Mouse (Mus musculus): ENCODE measurements around the gene Nav3.

Gene Nav3

DNA sequence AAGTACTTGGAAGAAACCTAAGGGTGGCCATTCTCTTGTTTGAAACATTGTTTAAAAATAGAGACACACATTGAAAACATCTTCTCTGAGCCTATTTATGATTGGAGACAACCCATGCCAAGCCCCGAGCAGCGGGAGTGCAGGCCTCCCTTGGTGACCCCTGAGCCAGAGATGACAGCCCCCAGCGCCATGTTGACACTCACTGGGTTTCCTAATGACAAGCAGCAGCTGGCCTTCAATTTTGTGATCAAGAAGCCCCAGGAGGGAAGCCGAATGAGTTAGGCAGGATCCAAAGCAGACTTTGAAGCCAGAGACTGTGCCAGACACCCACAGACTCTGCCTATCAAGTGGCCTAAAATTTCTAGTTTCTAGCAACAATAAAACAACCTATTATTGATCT is 263.1 kb downstream of the Nav3 start:
- DNase-seq (ENCODE audit: low read depth, low spot score): no peak

DNA sequence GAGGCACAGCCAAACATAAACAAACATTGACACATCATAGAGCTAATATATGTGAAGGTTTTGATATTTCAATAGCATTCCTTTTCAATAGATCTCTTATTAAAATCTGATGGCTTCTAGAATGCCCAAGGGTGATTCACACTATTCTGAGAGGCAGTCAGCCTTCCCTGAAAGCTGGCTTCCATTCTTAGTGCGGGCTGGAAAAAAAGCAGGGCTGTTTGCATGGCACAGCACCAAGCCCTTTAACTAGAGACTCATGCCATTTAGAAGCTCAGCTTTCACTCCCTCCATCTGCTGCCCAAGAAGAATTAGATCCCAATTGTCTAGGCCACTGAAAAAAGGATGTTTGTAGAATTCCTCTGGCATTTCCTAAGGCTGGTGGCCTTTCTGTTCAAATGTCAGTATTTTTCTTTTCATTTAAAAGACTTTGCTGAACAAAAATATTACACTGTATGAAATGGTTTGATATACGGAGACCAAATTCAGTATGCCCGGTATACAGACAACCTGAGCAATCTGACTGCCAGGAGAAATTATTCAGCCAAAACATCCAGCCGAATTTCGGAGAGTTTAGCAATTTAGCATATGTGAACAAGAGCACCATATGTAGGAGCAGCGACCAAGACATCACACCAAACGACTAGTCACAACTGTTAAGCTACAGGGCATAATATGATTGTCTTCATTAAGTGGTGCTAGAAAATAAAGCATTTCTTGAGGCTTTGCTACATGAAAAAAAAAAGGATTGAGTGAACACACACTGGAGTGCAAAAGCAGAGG is 263.8 kb downstream of the Nav3 start:
- peak; percentile 71 for DNase-seq (ENCODE audit: low read depth, low spot score)

DNA sequence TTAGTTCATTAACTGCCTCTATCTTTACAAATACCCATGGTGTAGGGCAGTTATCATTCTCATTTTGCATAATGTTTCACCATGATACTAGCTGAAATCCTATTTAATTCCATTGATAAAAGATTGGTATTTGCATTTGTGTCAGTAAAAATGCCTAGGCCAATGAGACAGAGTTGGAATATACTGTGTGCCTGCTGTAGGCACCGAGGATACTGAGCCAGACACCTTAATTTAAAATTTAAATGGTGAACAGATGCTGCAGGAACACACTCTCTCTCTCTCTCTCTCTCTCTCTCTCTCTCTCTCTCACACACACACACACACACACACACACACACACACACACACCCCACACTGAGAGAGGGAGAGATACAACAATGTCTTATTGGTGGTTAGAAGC is 269.8 kb downstream of the Nav3 start:
- no peak for DNase-seq (ENCODE audit: low read depth, low spot score)

DNA sequence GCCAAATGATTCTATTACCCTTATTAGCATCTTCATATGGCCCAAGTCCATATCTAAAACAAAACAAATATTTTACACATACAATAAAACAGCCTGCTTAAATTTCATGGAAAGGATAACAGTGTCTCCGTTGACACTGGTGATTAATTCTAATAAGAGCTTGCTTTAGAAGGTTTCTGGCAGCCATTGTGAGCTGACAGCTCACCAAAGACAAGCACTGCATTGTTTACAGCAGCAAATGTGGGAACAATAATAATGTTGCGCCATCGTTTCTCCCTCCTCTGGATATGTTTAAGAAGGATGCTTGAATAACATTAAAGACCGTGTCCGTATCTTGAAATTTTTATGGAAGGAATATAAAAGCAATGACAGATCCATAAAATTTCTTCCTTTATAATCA is 280.1 kb downstream of the Nav3 start:
- DNase-seq (ENCODE audit: low read depth, low spot score): no peak

DNA sequence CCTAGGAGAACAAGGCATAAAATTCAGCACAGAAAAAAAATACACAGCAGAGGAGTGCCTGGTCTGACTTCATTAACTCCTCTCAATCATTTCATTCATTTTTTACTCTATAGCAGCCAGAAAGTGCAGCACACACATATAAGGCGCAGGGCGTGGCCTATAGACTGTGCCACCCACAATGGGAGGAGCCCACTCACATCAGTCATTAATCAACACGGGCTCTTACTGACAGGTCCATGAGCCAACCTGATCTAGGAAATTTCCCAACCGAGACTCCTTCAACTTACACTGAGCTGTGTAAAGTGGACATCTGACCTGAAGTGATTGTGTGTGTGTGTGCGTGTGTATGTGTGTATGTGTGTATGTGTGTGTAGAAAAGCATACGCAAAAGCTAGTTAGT is 286.6 kb downstream of the Nav3 start:
- DNase-seq (ENCODE audit: low read depth, low spot score): no peak

DNA sequence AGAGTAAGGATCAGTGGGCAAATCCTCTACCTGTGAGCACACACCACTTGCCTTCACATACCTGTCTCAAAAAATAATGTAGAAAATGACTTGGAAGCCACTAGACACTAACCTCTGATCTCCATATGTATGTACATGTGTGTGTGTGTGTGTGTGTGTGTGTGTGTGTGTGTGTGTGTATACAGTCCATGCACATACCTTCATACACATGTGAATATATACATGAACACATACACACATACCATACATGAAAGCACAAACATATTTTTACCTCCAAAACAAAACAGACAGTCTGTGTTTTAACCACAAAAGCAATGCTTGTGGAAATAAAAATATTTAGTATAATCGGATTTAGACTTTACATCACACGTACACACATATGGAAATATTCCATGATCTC is 287.1 kb downstream of the Nav3 start:
- no peak for DNase-seq (ENCODE audit: low read depth, low spot score)

DNA sequence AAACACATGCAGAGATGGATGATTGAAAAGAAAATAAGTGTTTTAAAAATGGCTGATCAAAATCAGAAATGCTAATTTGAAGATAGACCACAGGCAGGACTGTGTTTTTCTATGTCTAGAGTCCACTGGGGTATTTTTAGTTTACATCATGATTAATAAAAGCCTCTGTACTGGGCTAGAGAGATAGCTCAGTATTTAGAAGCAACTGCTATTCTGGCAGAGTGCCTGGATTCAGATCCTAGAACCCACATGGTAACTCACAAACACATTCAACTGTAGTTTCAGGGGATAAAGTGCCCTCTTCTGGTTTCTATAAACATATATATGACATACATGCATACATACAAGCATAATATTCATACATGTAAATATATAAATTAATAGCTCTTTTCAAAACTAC is 293.4 kb downstream of the Nav3 start:
- peak; percentile 16 for DNase-seq (ENCODE audit: low read depth, low spot score)

DNA sequence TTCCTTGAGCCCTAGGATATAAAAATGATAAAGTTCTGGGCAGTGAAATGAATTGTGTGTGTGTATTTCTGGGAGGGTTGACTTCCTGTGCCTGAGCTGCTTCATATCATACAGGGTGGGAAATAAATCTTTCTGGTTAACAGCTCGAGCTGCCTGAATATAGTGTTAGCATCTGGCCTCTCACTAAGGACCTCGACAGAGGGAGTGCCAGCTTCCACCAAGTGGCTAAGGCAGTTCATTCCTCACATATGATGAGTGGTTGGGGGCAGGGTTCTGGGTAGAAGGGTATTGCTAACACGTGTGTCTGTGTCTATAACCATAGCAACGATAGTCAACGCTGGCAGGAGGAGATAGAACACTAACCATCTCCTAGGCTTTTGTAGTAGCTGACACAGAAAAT is 295.1 kb downstream of the Nav3 start:
- DNase-seq (ENCODE audit: low read depth, low spot score): no peak

DNA sequence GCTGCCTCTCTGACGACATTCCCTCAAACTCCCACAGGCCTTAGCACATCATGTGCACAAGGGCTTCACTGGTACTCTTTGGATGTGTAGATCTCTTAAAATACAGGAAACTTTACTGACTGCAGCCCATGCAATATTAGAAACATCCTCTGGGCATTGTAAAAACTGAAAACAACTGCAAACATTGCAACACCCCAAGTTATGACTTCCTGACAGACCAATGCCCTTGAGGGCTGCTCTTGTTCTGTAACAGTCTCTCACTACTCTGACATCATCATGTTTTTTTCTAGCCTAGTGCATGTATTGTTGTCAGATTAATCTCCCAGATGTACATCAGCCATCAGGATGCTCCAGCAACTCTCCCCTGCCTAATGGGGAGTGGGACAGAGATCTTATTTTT is 296.5 kb downstream of the Nav3 start:
- no peak for DNase-seq (ENCODE audit: low read depth, low spot score)

DNA sequence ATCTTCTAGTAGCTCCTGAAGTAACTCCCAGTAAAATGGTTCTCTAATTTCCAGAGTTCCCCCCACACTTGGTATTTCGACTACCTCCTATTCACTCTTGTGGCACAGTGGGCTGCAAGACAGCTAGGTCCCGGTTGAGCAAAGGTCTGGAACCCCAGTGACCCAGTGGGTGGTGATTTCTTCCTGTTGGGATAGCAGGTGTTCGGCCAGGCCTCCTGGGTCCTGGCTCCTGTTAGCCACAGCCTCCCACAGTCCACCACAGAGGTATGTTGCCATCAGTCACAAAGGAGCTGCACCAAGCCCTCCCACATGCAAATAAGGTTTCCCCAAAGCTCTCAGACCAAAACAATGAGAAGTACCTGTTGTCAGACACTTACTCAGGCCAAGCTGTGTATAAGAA is 297.9 kb downstream of the Nav3 start:
- no peak for DNase-seq (ENCODE audit: low read depth, low spot score)

DNA sequence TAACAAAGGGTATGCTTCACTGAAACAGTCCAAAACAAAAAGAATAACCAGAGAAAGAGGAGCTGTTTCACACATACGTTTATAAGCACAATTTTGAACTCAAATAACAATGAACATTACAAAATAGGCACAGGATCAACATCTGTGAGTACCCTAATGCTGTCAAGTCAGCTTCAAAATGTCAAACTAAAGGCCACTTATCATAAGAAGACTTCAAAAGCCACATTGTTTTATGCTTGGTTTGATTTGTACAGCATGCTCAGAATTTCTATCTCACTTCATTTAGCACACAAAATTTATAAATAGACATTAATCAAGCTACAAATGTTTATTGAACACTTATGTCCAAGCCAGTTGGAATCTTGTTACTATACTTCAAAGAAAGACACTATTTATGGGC is 299.6 kb downstream of the Nav3 start:
- no peak for DNase-seq (ENCODE audit: low read depth, low spot score)

DNA sequence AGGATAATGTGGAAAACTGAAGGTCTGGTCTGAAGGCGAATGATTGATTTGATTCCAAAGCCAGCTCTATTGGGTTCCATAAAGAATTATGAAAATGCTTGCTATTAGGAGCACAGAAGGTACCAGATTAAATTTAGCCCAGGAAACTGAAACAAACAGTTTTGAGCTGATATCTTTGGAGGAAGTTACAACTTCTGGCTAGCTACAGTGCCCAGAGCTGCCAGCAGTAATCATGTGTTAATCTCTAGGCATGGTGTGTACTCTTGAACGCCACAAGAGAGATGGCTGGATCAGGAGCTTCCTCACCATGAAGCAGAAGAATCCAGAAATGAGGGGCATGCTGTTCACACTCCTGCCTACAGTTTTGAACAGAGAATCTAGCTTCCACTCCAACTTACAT is 300.5 kb downstream of the Nav3 start:
- DNase-seq (ENCODE audit: low read depth, low spot score): peak; percentile 50

DNA sequence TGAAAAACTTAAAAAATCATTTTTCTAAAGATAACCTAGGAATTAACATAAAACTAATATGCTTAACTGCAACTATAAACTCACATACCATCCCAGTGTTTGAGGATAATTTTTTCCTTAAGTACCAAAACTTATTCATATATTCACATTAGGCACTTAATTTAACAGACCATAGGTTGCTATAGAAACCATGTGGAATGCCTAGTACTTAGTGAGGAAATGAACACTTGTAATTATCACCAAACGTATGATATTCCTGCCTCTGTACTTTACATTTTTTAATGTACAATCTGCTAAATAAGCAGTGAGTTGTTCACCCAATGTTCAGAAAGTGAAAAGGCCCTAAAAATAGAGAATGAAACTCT is 301.1 kb downstream of the Nav3 start:
- DNase-seq (ENCODE audit: low read depth, low spot score): peak; percentile 17

DNA sequence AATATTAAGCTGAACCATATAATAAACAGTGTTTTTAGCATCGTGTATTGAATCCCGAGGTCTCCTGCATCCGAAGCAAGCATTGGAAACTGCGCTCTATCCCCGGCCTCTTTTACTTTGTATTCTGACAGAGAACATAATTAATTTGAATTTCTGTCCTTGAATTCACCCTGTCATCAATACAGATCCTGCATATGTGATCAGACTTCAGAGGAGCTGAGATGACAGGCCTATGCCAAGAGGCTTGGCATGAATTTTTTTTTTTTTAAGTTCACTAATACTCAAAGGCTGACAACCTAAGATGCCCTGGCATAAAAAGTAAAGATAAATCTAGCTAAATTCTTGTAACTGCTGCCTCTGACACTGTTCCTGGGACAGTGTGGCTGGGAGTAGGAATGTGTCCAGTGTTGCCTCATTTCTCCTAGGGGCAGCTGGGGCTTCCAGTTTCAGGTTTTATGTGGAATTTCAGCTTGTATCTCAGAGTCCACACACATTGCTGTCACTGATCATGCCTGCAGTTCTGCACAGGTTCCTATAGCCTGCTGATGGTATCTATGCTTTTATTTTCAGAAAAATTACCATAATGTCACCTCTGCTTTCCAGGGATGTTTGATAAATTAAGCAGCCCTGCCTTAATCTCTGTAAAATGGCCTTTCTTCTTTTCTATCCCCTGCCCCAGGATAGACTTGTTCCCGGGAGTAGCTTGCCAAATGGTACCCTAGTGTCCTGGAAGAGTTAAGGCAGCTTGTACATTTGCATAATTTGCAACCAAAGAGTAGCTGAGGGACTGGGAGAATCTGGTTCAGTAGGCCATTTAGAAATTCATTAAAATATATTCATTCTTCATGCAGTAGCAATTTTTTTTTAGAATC is 301.8 kb downstream of the Nav3 start:
- no peak for DNase-seq (ENCODE audit: low read depth, low spot score)

DNA sequence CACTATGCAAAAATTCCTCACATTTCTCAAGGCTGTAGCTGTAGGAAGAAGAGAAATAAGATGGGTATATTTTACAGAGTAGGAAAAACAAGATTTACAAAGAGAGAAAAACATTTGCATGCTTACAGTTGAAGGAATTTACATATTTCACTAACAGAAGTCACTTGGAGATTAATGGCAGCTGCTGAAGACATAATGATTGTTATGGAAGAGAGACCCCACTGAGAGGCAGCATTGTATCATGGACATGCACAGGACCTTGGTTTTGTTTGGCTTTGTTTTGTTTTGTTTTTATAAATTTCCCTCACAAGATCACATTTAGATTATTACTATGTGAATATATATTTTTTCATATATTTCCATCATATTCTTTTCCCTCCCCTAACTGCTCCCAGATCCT is 335.4 kb downstream of the Nav3 start:
- DNase-seq (ENCODE audit: low read depth, low spot score): no peak

DNA sequence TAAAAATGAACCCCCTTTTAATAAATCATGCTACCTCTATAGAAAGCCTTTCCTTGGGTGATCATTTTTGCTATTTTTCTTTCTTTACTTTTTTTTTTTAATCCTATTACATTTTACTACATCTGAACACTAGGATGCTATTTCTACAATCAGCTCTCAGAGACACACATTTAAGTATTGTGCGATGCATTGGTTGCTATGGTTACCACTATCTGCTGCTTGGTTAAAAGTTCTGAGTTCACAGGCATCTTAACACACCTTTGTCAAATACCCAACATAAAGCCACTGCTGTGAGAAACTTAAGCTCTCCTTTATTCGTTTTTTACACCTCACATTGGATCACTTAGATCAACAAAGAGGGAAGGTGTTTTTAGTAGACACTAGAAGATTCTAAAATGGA is 338.7 kb downstream of the Nav3 start:
- no peak for DNase-seq (ENCODE audit: low read depth, low spot score)

DNA sequence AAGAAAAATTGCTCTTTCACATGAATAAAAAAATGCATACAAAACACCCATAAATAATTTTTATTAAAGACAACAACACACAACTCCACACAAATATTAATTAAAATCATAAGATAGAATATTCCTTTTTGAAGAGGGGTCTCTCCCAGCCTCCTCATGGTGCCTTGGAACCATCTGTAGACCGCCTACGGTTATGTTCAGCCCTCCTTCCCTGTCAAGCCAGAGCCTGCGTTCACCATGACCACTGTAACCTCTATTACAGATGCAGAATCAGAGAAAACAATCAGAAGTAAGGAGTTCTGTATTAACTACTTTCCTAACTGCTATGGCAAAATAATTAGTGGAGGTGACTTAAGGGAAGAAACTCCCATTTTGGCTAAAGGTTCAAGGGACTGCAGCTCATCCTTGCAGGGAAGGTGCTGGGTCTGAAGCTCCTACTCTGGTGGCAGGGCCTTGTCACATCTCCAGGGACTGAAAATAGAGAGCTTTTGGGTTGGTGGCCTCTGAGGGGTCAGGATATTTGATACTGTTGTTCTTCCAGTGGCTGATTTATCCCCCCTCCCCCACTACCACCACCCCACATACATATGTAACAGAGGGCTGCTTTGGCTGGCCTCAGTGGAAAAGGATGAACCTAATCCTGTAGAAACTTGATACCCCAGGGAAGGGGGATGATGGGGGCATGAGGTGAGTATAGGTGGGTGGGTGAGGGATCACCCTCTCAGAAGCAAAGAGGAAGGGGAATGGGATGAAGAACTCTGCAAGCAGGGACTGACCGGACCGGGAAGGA is 343.1 kb downstream of the Nav3 start:
- DNase-seq (ENCODE audit: low read depth, low spot score): no peak

DNA sequence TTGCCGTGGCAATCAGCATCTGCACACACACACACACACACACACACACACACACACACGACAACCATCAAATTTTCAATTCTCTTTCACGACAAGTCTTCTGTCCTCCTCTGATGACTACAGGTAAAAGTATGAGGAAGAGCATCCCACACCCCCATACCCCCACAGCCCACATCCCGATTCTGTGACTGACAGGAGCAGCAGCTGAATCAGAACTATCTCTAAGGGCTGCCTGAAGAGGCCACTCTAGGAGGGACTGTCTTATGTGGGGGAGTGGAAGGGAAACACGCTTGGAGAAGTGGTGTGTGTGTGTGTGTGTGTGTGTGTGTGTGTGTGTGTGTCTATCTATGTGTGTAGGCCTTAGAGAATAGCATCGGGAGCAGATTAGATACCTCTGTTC is 352.7 kb downstream of the Nav3 start:
- no peak for DNase-seq (ENCODE audit: low read depth, low spot score)

DNA sequence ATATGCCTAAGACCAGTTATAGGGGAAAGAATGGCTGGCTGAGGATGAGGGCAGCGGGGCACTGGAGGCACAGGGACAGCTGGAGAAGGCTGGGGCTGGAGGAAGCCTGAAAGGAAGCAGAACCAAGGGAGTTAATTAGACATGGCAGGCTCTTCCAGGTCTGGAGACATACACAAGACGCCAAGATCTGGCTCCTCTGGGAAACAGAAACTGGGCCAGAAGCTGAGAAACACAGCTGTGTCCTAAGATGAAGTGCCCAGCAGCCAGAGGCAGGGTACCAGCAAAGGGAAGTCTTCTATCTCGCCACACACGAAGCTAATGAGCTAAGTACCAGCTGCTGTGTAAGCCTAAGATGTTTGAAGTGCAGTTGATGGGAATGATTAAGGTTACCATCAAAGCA is 353.8 kb downstream of the Nav3 start:
- no peak for DNase-seq (ENCODE audit: low read depth, low spot score)

DNA sequence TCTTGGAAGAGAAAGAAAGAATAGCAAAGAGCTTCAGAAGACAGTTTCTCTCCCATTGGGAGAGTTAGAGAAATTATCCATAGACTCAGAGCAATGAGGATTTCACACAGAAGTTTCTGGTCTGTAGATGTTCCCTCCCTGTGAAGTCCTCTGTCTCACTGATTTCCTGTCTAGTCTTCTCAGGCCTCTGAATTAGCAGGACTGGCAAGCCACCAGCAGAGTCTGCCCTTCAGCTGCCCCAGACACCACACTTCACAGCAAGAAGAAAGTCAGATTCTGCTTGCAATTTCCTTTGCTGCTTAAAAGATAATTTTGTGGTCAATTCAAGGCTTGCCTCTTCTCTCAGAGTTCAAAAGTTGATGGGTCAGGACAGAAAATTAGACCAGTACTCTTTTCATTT is 361.6 kb downstream of the Nav3 start:
- DNase-seq (ENCODE audit: low read depth, low spot score): no peak

DNA sequence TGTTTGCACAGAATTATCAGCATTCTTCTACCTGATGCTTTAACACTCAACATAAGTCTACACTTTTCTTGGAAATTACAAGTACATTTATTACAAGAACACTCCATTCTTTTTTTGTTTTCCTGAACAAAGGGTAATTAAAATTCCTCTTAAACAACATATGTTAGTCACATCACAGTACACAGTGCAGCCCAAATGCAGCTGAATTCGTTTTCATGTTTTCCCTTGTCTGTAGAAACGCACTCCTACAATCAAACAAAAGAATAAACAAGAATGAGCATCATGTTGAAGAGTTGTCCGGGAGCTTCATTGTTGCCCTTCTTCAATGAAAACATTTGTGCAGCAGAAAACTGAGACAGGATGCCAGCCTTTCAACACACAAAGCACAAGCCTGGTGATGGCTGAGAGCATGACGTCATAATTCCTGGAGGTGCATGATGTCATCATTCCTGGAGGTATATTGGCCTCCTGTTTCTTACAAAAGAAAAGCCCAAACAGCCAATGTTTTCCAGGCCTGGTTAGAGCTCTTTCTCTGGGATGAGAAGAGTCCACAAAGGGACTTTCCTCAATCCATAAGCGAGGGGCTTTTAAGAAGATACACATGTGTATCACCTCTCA is 367.5 kb downstream of the Nav3 start:
- DNase-seq (ENCODE audit: low read depth, low spot score): no peak

DNA sequence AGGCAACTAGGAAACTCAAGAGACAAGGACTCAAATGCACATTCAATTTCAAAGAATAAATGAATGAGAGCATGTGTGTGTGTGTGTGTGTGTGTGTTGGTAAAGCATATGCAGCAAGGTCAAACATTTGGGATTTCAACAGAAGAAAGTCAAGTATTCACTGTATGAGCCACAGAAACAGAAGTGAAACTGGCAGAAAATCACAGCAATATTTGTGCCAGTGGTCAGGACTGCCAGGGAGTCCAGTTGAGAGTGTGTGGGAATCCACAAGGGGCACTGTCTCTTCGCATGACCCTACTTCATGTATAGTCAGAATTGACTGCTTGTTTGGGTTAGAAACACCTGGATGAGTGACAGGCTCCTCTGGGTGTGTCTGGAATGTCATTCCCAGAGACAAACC is 370.1 kb downstream of the Nav3 start:
- DNase-seq (ENCODE audit: low read depth, low spot score): no peak
